Mouse (Mus musculus) forebrain, embryonic 10.5 days (tissue): ENCODE data around the gene D11Wsu47e. TPM values are rescaled to one million over a fixed set of nuclear protein-coding genes. Genes with fewer than 3 reads are reported as not detected.

Experiments
- DNase-seq: peaks from one replicate; pipeline ENCODE4 v3.0.0-alpha.2; 2017; ENCODE audit warnings: low spot score; ENCODE audit errors: extremely low spot score
- H3K27ac ChIP-seq: fragments of 300-500 bp; sonication (generic); 2 replicates; pipeline ENCODE4 v1.5.1; 2016; ENCODE audit warnings: mild to moderate bottlenecking
- H3K27me3 ChIP-seq: fragments of 300-500 bp; sonication (generic); 2 replicates; pipeline ENCODE4 v1.6.1; 2016; ENCODE audit warnings: mild to moderate bottlenecking; ENCODE audit not compliant: poor library complexity, severe bottlenecking
- H3K36me3 ChIP-seq: fragments of 300-500 bp; sonication (generic); replicated peaks from 2 replicates; pipeline ENCODE4 v1.6.1; 2016; ENCODE audit warnings: mild to moderate bottlenecking, moderate library complexity
- H3K4me1 ChIP-seq: fragments of 300-500 bp; sonication (generic); 2 replicates; pipeline ENCODE4 v1.6.1; 2016
- H3K4me3 ChIP-seq: fragments of 300-500 bp; sonication (generic); 2 replicates; pipeline ENCODE4 v1.5.1; 2016; ENCODE audit warnings: mild to moderate bottlenecking, moderate library complexity
- H3K9me3 ChIP-seq: fragments of 300-500 bp; sonication (generic); 2 replicates; pipeline ENCODE4 v1.6.1; 2016; ENCODE audit warnings: mild to moderate bottlenecking, moderate library complexity
- WGBS: fragments of 180-500 bp; shearing (Covaris S2); methylation state at CpG from one replicate; pipeline ENCODE4 v1.1.7; 2016; 5-methylcytosine and 5-hydroxymethylcytosine counted together
- polyA plus RNA-seq: library from polyadenylated mRNA; unstranded; fragments of >200 nt; fragmentation: Nextera tagmentation; extraction: Ambion mirVana; gene quantifications from 2 replicates; pipeline ENCODE4 v1.2.1, GENCODE M21; 2016

The D11Wsu47e gene
- 23.8 and 26.1 TPM in 2 replicates for polyA plus RNA-seq

GRCm38 (mm10) chr11:113683957-113684706 lies at the start of gene D11Wsu47e, which contains the start of gene Fam104a:
Gene D11Wsu47e (plus strand): TSS chr11:113684412.
Gene Fam104a (minus strand): TSS chr11:113684155.
- DNase-seq: peak; percentile 94
- H3K4me1 ChIP-seq: peaks cover 56% of the 10 kb centered on the region
- no peaks in the 10 kb centered on the region for H3K9me3 ChIP-seq
- peak within 1 kb of the TSS; percentile 95 for H3K27ac ChIP-seq
- peak within 1 kb of the TSS; percentile 90 for H3K4me3 ChIP-seq
- WGBS: under 1% methylated on average over 73 of the region's 73 CpGs
- peaks cover 21% of the 10 kb centered on the region for H3K36me3 ChIP-seq
- H3K27me3 ChIP-seq: no peaks in the 10 kb centered on the region

- H3K36me3 ChIP-seq: 0 out of 2 replicates have a peak, but pooled peaks cover 2% of the 10 kb centered on the region
- H3K9me3 ChIP-seq: peaks cover 6% of the 10 kb centered on the region; the same call in 1 of the 2 replicates
- H3K4me1 ChIP-seq: no peaks in the 10 kb centered on the region
- WGBS: 78% methylated on average over 10 of the region's 10 CpGs
- H3K27ac ChIP-seq: no peak overlapping the region
- no peak overlapping the region for H3K4me3 ChIP-seq
- DNase-seq: no peak
- no peaks in the 10 kb centered on the region for H3K27me3 ChIP-seq
These were observed 49.5 kb upstream of the D11Wsu47e start for GRCm38 (mm10) chr11:113634699-113635121.

DNA sequence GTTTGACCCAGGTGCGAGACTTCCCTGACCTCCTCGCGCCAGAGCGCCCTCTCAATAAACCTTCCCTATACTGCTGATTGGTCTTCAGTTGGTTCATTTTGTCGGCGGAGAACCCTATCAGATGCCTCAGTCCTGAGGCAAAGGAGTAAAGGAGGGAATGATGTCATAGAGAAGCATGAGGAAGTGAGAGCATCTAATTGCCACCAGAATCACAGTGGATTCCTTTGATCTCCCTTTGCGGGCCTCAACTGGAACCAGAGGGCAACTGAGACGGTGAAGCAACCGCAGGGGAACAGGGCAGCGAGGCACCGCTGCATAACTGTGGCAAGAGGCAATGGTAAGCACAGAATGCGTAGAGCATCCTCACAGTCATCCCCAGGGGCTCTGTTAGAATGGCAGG lies 45.5 kb upstream of the D11Wsu47e start:
- peaks cover 6% of the 10 kb centered on the region; the same call in 1 of the 2 replicates for H3K9me3 ChIP-seq
- H3K4me3 ChIP-seq: no peak overlapping the region
- no peaks in the 10 kb centered on the region for H3K4me1 ChIP-seq
- no peak for DNase-seq
- no peak overlapping the region for H3K27ac ChIP-seq
- WGBS: 93% methylated on average over 12 of the region's 12 CpGs
- 0 out of 2 replicates have a peak, but pooled peaks cover 2% of the 10 kb centered on the region for H3K36me3 ChIP-seq
- no peaks in the 10 kb centered on the region for H3K27me3 ChIP-seq

GRCm38 (mm10) chr11:113645181-113645580 lies 39.0 kb upstream of the D11Wsu47e start:
- DNase-seq: no peak
- Histone ChIP-seq H3K9me3 (0 out of 2 replicates have a peak, but pooled peaks cover 3% of the 10 kb centered on the region), H3K36me3 (no peaks in the 10 kb centered on the region), H3K27ac (no peak overlapping the region), H3K4me3 (no peak overlapping the region), H3K4me1 (peaks cover 22% of the 10 kb centered on the region), H3K27me3 (peaks cover 15% of the 10 kb centered on the region)
- 71% methylated on average over 3 of the region's 3 CpGs for WGBS

GRCm38 (mm10) chr11:113648152-113648551 lies 36.1 kb upstream of the D11Wsu47e start:
- 0 out of 2 replicates have a peak, but pooled peaks cover 3% of the 10 kb centered on the region for H3K9me3 ChIP-seq
- peak overlapping the region; percentile 70 for H3K27ac ChIP-seq
- peaks cover 15% of the 10 kb centered on the region for H3K27me3 ChIP-seq
- peak overlapping the region; percentile 31; the same call in 1 of the 2 replicates for H3K4me3 ChIP-seq
- peaks cover 47% of the 10 kb centered on the region for H3K4me1 ChIP-seq
- H3K36me3 ChIP-seq: peaks cover 19% of the 10 kb centered on the region
- 2% methylated on average over 15 of the region's 15 CpGs for WGBS
- DNase-seq: peak; percentile 84

DNA sequence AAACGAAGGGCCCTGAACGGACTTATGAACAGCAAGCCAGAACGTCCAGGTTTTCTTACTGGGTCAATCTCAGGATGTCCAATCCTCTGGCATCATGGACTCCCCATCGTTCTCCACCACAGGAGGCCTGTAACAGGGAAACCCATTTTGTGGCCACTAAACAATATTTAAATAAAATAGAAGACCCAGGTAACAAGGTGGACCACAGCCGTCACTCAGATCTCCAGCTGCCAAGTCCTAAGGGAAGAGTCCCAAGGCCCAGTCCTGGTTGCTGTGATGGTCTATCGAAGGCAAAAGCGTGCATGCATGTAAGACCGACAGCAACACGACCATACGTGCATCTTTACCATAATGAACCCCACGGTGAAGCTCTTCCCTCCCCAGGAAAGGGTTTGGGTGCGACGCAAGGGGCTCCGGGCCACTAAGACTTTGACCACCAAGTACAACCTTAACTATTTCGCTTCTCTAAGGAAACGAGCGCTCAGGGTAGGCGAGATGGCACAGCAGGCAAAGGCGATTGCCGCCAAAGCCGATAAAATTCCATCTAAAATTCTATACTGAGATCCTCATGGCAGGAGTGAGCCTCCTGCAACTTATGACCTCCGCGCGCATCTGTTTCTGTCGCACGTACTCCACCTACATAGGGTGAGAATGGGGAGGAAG lies 35.4 kb upstream of the D11Wsu47e start, which contains the start of gene Cog1:
TSS of gene Cog1 (plus strand) at position 480 of the 663 bp plus-strand sequence.
- peaks cover 15% of the 10 kb centered on the region for H3K27me3 ChIP-seq
- no peak for DNase-seq
- peaks cover 47% of the 10 kb centered on the region for H3K4me1 ChIP-seq
- H3K27ac ChIP-seq: peak within 1 kb of the TSS; percentile 97
- H3K4me3 ChIP-seq: peak within 1 kb of the TSS; percentile 95
- H3K9me3 ChIP-seq: 0 out of 2 replicates have a peak, but pooled peaks cover 3% of the 10 kb centered on the region
- WGBS: 39% methylated on average over 26 of the region's 26 CpGs
- H3K36me3 ChIP-seq: peaks cover 26% of the 10 kb centered on the region

DNA sequence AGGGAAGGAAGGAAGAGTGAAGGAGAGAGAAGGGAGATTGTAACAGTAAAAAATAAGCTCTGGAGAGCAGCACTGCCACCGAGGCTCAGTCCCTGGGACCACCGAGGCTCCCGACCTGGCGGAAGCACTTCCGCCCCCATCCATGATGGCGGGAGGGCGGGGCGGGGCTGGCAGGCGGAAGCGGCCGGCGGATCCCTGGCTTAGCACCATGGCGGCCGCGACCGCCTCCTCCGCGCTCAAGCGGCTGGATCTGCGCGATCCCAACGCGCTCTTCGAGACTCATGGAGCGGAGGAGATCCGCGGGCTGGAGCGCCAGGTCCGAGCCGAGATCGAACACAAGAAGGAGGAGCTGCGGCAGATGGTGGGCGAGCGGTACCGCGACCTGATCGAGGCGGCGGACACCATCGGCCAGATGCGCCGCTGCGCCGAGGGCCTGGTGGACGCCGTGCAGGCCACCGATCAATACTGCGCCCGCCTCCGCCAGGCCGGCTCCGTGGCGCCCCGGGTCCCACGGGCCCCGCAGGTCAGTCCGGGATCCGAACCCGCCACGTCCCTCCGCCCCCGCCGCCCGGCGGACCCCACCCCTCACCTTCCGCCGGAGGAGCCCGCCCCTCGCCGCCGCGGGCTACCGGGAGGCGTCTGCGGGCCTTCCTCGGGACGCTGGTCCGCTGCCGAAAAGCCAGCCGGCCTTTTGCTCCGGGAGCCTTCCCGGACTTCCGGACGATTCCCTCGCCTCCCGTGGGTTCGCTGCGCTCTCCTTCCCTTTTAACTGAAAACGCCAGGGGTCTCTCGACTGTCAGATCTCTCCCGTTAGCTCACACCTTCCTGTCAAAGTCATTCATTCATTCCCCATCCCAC lies 34.6 kb upstream of the D11Wsu47e start, which contains the start of gene Slc39a11:
TSS of gene Slc39a11 (minus strand) at position 727 of the 858 bp plus-strand sequence.
- Histone ChIP-seq H3K4me3 (peak within 1 kb of the TSS; percentile 95), H3K27ac (peak within 1 kb of the TSS; percentile 97), H3K9me3 (0 out of 2 replicates have a peak, but pooled peaks cover 3% of the 10 kb centered on the region), H3K36me3 (peaks cover 33% of the 10 kb centered on the region), H3K27me3 (peaks cover 15% of the 10 kb centered on the region), H3K4me1 (peaks cover 51% of the 10 kb centered on the region)
- WGBS: under 1% methylated on average over 91 of the region's 91 CpGs
- DNase-seq: peak; percentile 84

- Histone ChIP-seq H3K27me3 (peaks cover 15% of the 10 kb centered on the region), H3K4me3 (0 out of 2 replicates have a peak overlapping the region, but pooled peaks have one; percentile 95), H3K27ac (peak overlapping the region; percentile 36; the same call in 1 of the 2 replicates), H3K36me3 (peaks cover 51% of the 10 kb centered on the region), H3K9me3 (no peaks in the 10 kb centered on the region), H3K4me1 (peaks cover 51% of the 10 kb centered on the region)
- no peak for DNase-seq
- WGBS: 77% methylated on average over 22 of the region's 22 CpGs
These were observed 32.9 kb upstream of the D11Wsu47e start for GRCm38 (mm10) chr11:113651206-113651906.

GRCm38 (mm10) chr11:113651907-113652273 lies 32.3 kb upstream of the D11Wsu47e start:
- Histone ChIP-seq H3K4me1 (peaks cover 51% of the 10 kb centered on the region), H3K27me3 (peaks cover 10% of the 10 kb centered on the region), H3K9me3 (no peaks in the 10 kb centered on the region), H3K27ac (peak overlapping the region; percentile 36; the same call in 1 of the 2 replicates), H3K4me3 (no peak overlapping the region), H3K36me3 (peaks cover 56% of the 10 kb centered on the region)
- 52% methylated on average over 8 of the region's 8 CpGs for WGBS
- peak; percentile 57 for DNase-seq

DNA sequence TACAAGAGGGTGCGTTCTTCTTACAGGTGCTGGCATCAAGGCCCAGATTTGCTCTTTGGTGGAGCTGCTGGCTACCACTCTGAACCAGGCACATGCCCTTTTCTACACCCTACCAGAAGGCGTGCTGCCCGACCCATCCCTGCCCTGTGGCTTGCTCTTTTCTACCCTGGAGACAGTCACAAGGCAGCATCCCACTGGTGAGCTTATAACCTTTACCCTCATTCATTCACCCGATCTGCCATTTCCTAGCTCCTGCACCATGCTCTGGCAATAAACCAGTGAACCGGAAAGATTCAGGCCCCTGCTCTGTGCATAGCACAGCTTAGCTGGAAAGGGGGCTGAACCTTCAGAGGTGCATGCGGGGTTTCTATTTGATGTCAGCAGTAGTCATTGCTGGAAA lies 31.7 kb upstream of the D11Wsu47e start:
- Histone ChIP-seq H3K27ac (no peak overlapping the region), H3K4me1 (peaks cover 51% of the 10 kb centered on the region), H3K4me3 (no peak overlapping the region), H3K36me3 (peaks cover 63% of the 10 kb centered on the region), H3K27me3 (peaks cover 6% of the 10 kb centered on the region), H3K9me3 (no peaks in the 10 kb centered on the region)
- WGBS: 91% methylated on average over 6 of the region's 6 CpGs
- DNase-seq: no peak

- 94% methylated on average over 15 of the region's 15 CpGs for WGBS
- Histone ChIP-seq H3K36me3 (peaks cover 79% of the 10 kb centered on the region), H3K27ac (no peak overlapping the region), H3K27me3 (no peaks in the 10 kb centered on the region), H3K4me3 (no peak overlapping the region), H3K4me1 (peaks cover 37% of the 10 kb centered on the region), H3K9me3 (no peaks in the 10 kb centered on the region)
- DNase-seq: no peak
These were observed 30.1 kb upstream of the D11Wsu47e start for GRCm38 (mm10) chr11:113654105-113654504.
